Mouse (Mus musculus) bone marrow, adult 2 months (tissue): ENCODE measurements around the gene Uba7.

Experiments
- CTCF ChIP-seq: fragments of 200-500 bp; IDR thresholded peaks from 2 replicates; pipeline ENCODE4 v1.5.1; 2011; ENCODE audit warnings: low read length, control low read depth; ENCODE audit not compliant: control insufficient read depth, insufficient read depth
- POLR2A ChIP-seq: fragments of 200-500 bp; IDR thresholded peaks from 2 replicates; pipeline ENCODE4 v1.6.1; 2011; ENCODE audit warnings: low read depth, mild to moderate bottlenecking, control low read depth, low read length, borderline replicate concordance; ENCODE audit not compliant: control insufficient read depth

GRCm38 (mm10) chr9:107936831-107937230 is 38.5 kb upstream of the Uba7 start:
- no peak for TF ChIP-seq CTCF
- no peak for TF ChIP-seq POLR2A
